ENCODE assay signal across 35 mouse cellular contexts in genomic region chr10:25779476-25779875, GRCm38 (mm10).
"Had no signal": no experiment of that assay in that cellular context is flagged by ENCODE, and none has a peak within 500 bp of the region (broad histone marks: within the 10 kb centered on the region; RNA-seq: fewer than 3 reads in every experiment).

No protein-coding gene starts in this region.

- H3K9me3 ChIP-seq: heart, embryonic 10.5 days; heart, embryonic 13.5 days; heart, embryonic 15.5 days; hindbrain, embryonic 10.5 days; hindbrain, embryonic 12.5 days; hindbrain, embryonic 13.5 days; hindbrain, embryonic 15.5 days; intestine, embryonic 15.5 days; kidney, embryonic 15.5 days had no signal

- H3K9ac ChIP-seq: heart, embryonic 12.5 days; heart, embryonic 13.5 days; heart, embryonic 15.5 days; hindbrain, embryonic 12.5 days; hindbrain, embryonic 13.5 days; hindbrain, embryonic 14.5 days; hindbrain, embryonic 15.5 days; intestine, embryonic 15.5 days; kidney, embryonic 15.5 days had no signal

- H3K27ac ChIP-seq: heart, embryonic 10.5 days; heart, embryonic 13.5 days; heart, embryonic 15.5 days; hindbrain, embryonic 10.5 days; hindbrain, embryonic 12.5 days; hindbrain, embryonic 13.5 days; hindbrain, embryonic 14.5 days; hindbrain, embryonic 15.5 days; hindbrain, postnatal 0 days; intestine, embryonic 15.5 days; kidney, embryonic 15.5 days; kidney, postnatal 0 days; layer of hippocampus, adult 2 months; left cerebral cortex, adult 2 months had no signal

- H3K36me3 ChIP-seq: heart, embryonic 10.5 days; heart, embryonic 12.5 days; heart, embryonic 13.5 days; heart, embryonic 15.5 days; hindbrain, embryonic 10.5 days; hindbrain, embryonic 12.5 days; hindbrain, embryonic 13.5 days; hindbrain, embryonic 15.5 days; intestine, embryonic 15.5 days; kidney, embryonic 15.5 days had no signal

- DNase-seq: heart, postnatal 10 days; heart, postnatal 14 days; heart, postnatal 36 days; heart, postnatal 4 days; kidney, adult 11 months; kidney, adult 18-20 months; kidney, adult 2 months; kidney, adult 8-10 months; kidney, adult 9 months; kidney, postnatal 10 days; kidney, postnatal 14 days; kidney, postnatal 25 days; kidney, postnatal 36 days; kidney, postnatal 4 days; layer of hippocampus, adult 9-11 months; layer of hippocampus, postnatal 36 days had no signal

- H3K4me1 ChIP-seq: heart, embryonic 10.5 days; heart, embryonic 12.5 days; heart, embryonic 13.5 days; heart, embryonic 15.5 days; hindbrain, embryonic 10.5 days; hindbrain, embryonic 15.5 days; intestine, embryonic 15.5 days; kidney, embryonic 15.5 days had no signal

- H3K4me3 ChIP-seq: heart, embryonic 10.5 days; heart, embryonic 12.5 days; heart, embryonic 13.5 days; heart, embryonic 15.5 days; hindbrain, embryonic 10.5 days; hindbrain, embryonic 12.5 days; hindbrain, embryonic 13.5 days; hindbrain, embryonic 15.5 days; intestine, embryonic 15.5 days; kidney, embryonic 15.5 days; layer of hippocampus, adult 2 months; left cerebral cortex, adult 2 months had no signal

- H3K4me2 ChIP-seq: heart, embryonic 12.5 days; heart, embryonic 13.5 days; heart, embryonic 15.5 days; hindbrain, embryonic 12.5 days; hindbrain, embryonic 13.5 days; hindbrain, embryonic 14.5 days; hindbrain, embryonic 15.5 days; intestine, embryonic 15.5 days; kidney, embryonic 15.5 days had no signal

- H3K27me3 ChIP-seq: heart, embryonic 12.5 days; heart, embryonic 13.5 days; heart, embryonic 15.5 days; hindbrain, embryonic 12.5 days; hindbrain, embryonic 13.5 days; hindbrain, embryonic 15.5 days; intestine, embryonic 15.5 days; kidney, embryonic 15.5 days had no signal

- ATAC-seq: hindbrain, embryonic 16.5 days; hindbrain, postnatal 0 days; inflammation-experienced regulatory T-cells, adult 6 months; intestine, embryonic 15.5 days; intestine, embryonic 16.5 days; intestine, postnatal 0 days had no signal
